Mouse (Mus musculus) olfactory bulb, adult 2 months (tissue): Measurements from ENCODE around the gene Slc44a3.

Experiments
- CTCF ChIP-seq: fragments of 200-500 bp; IDR thresholded peaks from 2 replicates; pipeline ENCODE4 v1.5.1; 2012; ENCODE audit warnings: low read depth, mild to moderate bottlenecking, low read length, moderate library complexity; ENCODE audit not compliant: insufficient read depth
- POLR2A ChIP-seq: fragments of 200-500 bp; IDR thresholded peaks from 2 replicates; pipeline ENCODE4 v1.6.1; 2012; ENCODE audit warnings: mild to moderate bottlenecking, low read depth, low read length, moderate library complexity; ENCODE audit not compliant: insufficient read depth

DNA sequence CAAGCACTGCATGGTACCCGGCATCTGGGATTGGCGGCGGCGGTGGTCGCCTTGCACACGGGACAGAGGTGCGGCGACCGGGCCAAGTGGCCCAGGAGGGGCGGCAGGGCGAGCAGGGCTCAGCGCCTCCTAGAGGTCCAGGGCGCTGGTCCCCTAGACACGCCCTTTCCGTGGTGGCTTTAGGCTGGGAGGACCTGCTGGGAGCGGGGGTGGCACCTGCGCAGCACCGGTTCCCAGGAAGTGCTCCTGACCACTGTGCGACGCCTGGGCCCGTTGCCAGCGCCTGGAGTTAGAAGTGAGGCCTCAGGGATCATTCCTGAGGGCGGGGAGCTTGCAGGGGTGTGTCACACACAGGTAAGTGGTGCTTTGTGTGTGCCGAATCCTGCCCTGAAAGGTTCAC lies at the start of gene Slc44a3:
- no peak for TF ChIP-seq POLR2A
- TF ChIP-seq CTCF, result no peak
